Mouse (Mus musculus) ES-Bruce4 (cell line): ENCODE results near the gene Ric8b. TPM values are rescaled to one million over a fixed set of nuclear protein-coding genes. Genes with fewer than 3 reads are reported as not detected.

Experiments used
- H3K27ac ChIP-seq: 2 replicates; pipeline ENCODE4 v1.5.1; 2012; ENCODE audit warnings: low read length, inconsistent platforms; ENCODE audit not compliant: insufficient read depth
- H3K27me3 ChIP-seq: 2 replicates; pipeline ENCODE4 v1.6.1; 2012; ENCODE audit warnings: mild to moderate bottlenecking, low read length, inconsistent platforms; ENCODE audit not compliant: control insufficient read depth, poor library complexity, insufficient read depth, severe bottlenecking
- H3K36me3 ChIP-seq: 2 replicates; pipeline ENCODE4 v1.6.1; 2012; ENCODE audit warnings: inconsistent platforms, mild to moderate bottlenecking, low read length, moderate library complexity; ENCODE audit not compliant: control insufficient read depth, poor library complexity, insufficient read depth, severe bottlenecking
- H3K4me1 ChIP-seq: one replicate; pipeline ENCODE4 v1.8.1; 2011; ENCODE audit warnings: low read length; ENCODE audit not compliant: control insufficient read depth, insufficient read depth
- H3K4me3 ChIP-seq: 2 replicates; pipeline ENCODE4 v1.5.1; 2011; ENCODE audit warnings: low read depth, mild to moderate bottlenecking, low read length
- H3K9ac ChIP-seq: 2 replicates; pipeline ENCODE4 v1.6.1; 2012; ENCODE audit warnings: low read depth, mild to moderate bottlenecking, inconsistent platforms; ENCODE audit not compliant: poor library complexity, severe bottlenecking
- H3K9me3 ChIP-seq: replicated peaks from 2 replicates; pipeline ENCODE4 v1.6.1; 2012; ENCODE audit warnings: mild to moderate bottlenecking, low read length, inconsistent platforms; ENCODE audit not compliant: control insufficient read depth, poor library complexity, insufficient read depth, severe bottlenecking
- CTCF ChIP-seq: IDR thresholded peaks from one replicate; pipeline ENCODE4 v1.8.1; 2011; ENCODE audit warnings: low read depth, low read length
- EP300 ChIP-seq: IDR thresholded peaks from 2 replicates; pipeline ENCODE4 v1.6.1; 2011; ENCODE audit warnings: low read depth, low read length; ENCODE audit not compliant: insufficient read depth
- POLR2A ChIP-seq: IDR thresholded peaks from one replicate; pipeline ENCODE4 v1.8.1; 2011; ENCODE audit warnings: low read length; ENCODE audit not compliant: insufficient read depth
- polyA plus RNA-seq: library from polyadenylated mRNA; stranded (reverse); fragments of >200 nt; gene quantifications from 2 replicates; pipeline ENCODE4 v1.2.4, GENCODE M21; 2011; ENCODE audit warnings: low read depth; ENCODE audit not compliant: missing spikeins, insufficient read depth, insufficient read length

Gene Ric8b
- polyA plus RNA-seq, 1 experiment = 18.8 TPM

DNA sequence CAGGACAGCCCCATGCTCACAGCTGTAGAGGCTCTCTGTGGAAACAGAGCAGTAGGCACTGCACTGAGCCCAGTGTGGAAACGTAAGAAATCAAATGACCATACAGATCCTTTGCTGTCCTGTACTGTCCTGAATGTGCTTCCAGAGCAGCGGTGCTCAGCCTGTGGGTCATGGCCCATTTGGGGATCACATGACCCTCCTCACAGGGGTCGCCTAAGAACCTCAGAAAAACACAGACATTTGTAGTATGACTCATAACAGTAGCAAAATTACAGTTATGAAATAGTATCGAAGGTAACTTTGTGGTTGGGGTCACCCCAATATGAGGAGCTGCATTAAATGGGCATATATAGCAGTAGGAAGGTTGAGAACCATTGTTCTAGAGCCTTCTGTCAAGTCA, 11.0 kb downstream of the Ric8b start:
- no peaks in the 10 kb centered on the region for H3K9me3 ChIP-seq
- H3K27ac ChIP-seq = no peak overlapping the region
- H3K9ac ChIP-seq = no peak overlapping the region
- TF ChIP-seq POLR2A = no peak
- TF ChIP-seq EP300 = no peak
- no peak for TF ChIP-seq CTCF
- peaks cover 2% of the 10 kb centered on the region for H3K4me1 ChIP-seq
- no peak overlapping the region for H3K4me3 ChIP-seq
- peaks cover 4% of the 10 kb centered on the region for H3K36me3 ChIP-seq
- no peaks in the 10 kb centered on the region for H3K27me3 ChIP-seq

DNA sequence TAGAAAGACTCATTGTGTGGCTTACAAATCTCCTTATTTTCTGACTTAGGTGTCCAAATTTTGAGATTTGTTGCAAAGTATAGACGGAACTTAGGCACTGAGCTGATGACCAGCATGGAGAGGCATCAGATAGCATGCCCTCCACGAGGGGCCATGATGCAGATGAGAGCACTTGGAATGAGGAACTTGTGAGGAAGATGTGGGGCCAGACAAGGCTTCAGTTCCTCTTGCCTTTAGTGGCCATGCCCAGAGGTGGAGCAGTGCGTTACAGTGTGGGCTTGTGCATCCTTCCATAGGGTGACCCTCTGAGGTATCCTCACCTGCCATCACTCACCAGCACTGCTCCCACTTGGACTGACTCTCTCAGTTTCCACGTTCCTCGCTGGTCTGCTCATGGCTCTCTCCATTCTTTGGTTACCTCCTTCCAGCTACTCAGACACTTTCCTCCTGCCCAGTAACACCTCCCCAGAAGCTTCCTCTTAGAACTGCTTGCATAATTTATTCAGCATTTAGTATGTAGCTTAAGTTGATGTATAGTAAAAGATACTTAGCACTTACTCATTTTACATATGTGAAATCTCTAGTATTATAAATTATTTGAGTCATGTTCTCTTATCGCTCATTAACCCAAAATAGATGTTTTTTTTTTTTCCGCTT, 18.3 kb downstream of the Ric8b start:
- no peaks in the 10 kb centered on the region for H3K27me3 ChIP-seq
- H3K36me3 ChIP-seq = no peaks in the 10 kb centered on the region
- H3K9me3 ChIP-seq = no peaks in the 10 kb centered on the region
- no peak for TF ChIP-seq EP300
- TF ChIP-seq POLR2A = no peak
- no peak for TF ChIP-seq CTCF
- no peaks in the 10 kb centered on the region for H3K4me1 ChIP-seq
- no peak overlapping the region for H3K27ac ChIP-seq
- no peak overlapping the region for H3K9ac ChIP-seq
- H3K4me3 ChIP-seq = no peak overlapping the region

DNA sequence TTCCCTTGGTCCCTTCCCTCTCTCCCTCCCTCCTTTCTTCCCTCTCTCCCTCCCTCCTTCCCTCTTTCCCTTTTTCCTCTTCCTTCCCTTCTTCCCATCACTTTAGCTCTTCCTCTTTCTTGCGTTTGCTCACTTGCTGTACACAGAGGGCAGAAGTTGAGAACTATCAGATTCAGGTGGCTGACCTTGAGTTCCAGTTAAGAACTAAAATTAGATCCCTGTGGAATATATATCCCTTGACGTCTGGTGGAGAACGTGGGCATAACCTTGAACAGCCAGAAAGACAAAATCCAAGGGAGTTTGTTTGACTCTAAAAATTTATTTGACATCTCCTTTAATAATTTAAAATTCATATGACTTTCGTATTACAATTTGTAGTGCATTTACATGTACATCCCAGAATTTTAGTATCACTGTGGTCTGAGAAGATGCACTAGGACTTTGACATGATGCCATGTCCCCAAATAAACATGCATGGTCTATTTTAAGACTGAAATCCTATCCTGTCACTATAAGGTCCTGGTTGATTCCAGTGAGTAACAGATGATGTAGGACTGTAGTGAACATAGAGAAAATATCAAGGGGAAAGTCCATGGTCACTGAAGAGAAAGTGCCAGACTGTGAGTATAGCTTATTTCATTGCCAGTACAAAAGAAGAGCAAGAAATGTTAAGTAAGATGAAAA, 19.6 kb downstream of the Ric8b start:
- H3K4me3 ChIP-seq = no peak overlapping the region
- H3K27me3 ChIP-seq = no peaks in the 10 kb centered on the region
- no peaks in the 10 kb centered on the region for H3K36me3 ChIP-seq
- H3K27ac ChIP-seq = no peak overlapping the region
- H3K9me3 ChIP-seq = no peaks in the 10 kb centered on the region
- no peaks in the 10 kb centered on the region for H3K4me1 ChIP-seq
- no peak overlapping the region for H3K9ac ChIP-seq
- no peak for TF ChIP-seq EP300
- no peak for TF ChIP-seq CTCF
- no peak for TF ChIP-seq POLR2A

DNA sequence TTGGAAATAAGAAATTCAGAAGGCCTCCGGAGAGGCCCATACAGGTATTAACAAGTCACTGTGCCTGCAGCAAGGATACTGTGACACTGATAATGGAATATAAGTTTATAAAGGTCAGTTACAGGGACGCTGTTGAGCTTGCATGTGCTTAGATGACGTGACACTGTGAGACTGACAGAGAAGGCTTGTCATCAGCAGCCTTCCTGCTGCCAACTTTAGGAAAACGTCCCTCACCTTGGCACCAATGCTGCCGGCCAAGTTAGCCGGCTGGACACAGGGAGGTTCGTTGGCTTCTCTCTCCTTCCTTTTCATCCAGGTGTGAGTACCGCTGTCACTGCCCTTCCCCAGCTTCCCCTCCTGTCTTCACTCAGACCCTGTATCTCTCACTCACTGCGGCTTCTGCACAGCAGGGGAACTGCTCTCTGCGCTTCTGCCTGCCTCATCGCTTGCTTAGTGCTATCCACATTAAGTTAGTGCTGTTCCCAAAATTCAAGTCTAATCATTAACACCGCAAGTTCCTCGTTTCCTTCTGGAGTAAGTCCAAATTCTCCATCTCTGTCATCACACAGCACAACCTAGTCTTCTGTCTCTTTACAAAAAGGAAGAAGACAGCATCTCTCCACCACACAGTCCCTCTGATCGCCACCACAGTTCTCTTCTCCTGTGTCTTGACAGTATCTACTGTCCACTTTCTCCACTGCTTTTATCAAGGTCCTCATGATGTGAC, 20.8 kb downstream of the Ric8b start:
- TF ChIP-seq EP300 = no peak
- no peak for TF ChIP-seq CTCF
- TF ChIP-seq POLR2A = no peak
- H3K4me3 ChIP-seq = no peak overlapping the region
- no peak overlapping the region for H3K27ac ChIP-seq
- H3K4me1 ChIP-seq = no peaks in the 10 kb centered on the region
- H3K27me3 ChIP-seq = no peaks in the 10 kb centered on the region
- no peaks in the 10 kb centered on the region for H3K9me3 ChIP-seq
- no peak overlapping the region for H3K9ac ChIP-seq
- H3K36me3 ChIP-seq = no peaks in the 10 kb centered on the region

DNA sequence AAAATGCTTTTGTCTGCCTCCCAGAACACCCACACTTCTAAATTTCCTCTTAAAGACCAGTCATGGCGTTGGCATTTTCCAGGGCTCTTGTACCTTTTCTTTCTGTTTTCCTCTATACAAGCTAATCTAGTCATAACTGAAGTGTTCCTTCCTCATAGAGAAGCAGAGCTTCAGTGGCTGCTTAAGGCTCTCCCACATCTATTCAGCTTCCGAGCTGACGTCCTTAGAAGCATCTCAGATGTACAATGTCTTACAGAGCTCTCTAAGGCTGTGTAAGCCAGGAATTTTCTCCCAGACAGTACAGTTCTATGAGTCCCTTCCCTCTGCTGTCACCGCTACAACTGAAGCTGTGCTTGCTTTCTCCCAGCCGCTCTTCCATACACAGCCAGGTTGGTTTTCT, 21.5 kb downstream of the Ric8b start:
- no peaks in the 10 kb centered on the region for H3K27me3 ChIP-seq
- H3K4me3 ChIP-seq = no peak overlapping the region
- no peak overlapping the region for H3K27ac ChIP-seq
- TF ChIP-seq POLR2A (no peak), EP300 (no peak), CTCF (no peak)
- H3K9ac ChIP-seq = no peak overlapping the region
- H3K4me1 ChIP-seq = no peaks in the 10 kb centered on the region
- H3K36me3 ChIP-seq = no peaks in the 10 kb centered on the region
- H3K9me3 ChIP-seq = no peaks in the 10 kb centered on the region

DNA sequence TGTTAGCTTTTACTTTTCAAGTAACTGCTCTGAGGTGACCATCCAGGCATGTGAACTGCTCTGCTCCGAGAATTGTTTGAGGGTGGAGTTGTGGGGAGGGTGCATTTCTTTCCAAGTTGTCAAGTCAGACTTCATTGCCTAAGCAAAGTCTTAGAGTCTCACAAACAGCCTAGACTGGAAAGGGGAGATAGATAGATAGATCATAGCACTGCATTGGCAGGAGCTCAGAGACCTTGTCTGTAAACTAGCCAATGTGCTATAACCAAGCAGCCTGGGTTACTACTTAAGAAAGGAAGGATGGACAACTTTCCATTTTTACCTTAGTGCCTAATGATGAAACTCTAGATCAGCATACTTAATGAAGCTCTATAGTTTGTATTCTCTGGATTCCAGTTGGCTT, 22.9 kb downstream of the Ric8b start:
- no peak overlapping the region for H3K4me3 ChIP-seq
- H3K9ac ChIP-seq = no peak overlapping the region
- no peaks in the 10 kb centered on the region for H3K4me1 ChIP-seq
- TF ChIP-seq CTCF (no peak), POLR2A (no peak), EP300 (no peak)
- no peaks in the 10 kb centered on the region for H3K36me3 ChIP-seq
- H3K27ac ChIP-seq = no peak overlapping the region
- H3K27me3 ChIP-seq = no peaks in the 10 kb centered on the region
- H3K9me3 ChIP-seq = no peaks in the 10 kb centered on the region
